Mouse (Mus musculus): ENCODE results near the gene Fbxo36.
A peak's percentile ranks its signal among the peaks of the same experiment; 100 is the strongest.

Gene Fbxo36

GRCm38 (mm10) chr1:84942666-84943065 is 103.0 kb downstream of the Fbxo36 start:
- DNase-seq (ENCODE audit: low spot score in 2 of 2): no peak

GRCm38 (mm10) chr1:84943549-84943948 is 103.9 kb downstream of the Fbxo36 start:
- no peak for DNase-seq (ENCODE audit: low spot score in 2 of 2)

- DNase-seq (ENCODE audit: low spot score in 2 of 2): peak; percentile 7
Observed at GRCm38 (mm10) chr1:84945950-84946349, 106.3 kb downstream of the Fbxo36 start.

- DNase-seq (ENCODE audit: low spot score in 2 of 2): peak in 1 of 2 experiments; percentile 10
Observed at GRCm38 (mm10) chr1:84947390-84947789, 107.7 kb downstream of the Fbxo36 start.

All from right cerebral cortex, postnatal 10 days (tissue).